Mouse (Mus musculus) hindbrain, embryonic 11.5 days (tissue): Measurements from ENCODE around the gene Gcsh. TPM values are rescaled to one million over a fixed set of nuclear protein-coding genes. Genes with fewer than 3 reads are reported as not detected.

Source experiments
- ATAC-seq: fragments of 200-750 bp; cut with Nextera tagmentation; 2 replicates; pipeline ENCODE4 v1.8.0; 2017; ENCODE audit warnings: mild to moderate bottlenecking, moderate TSS enrichment, moderate library complexity; ENCODE audit not compliant: low FRiP score
- DNase-seq: peaks from one replicate; pipeline ENCODE4 v3.0.0-alpha.2; 2015; ENCODE audit warnings: low spot score
- H3K27ac ChIP-seq: fragments of 300-500 bp; sonication (generic); 2 replicates; pipeline ENCODE4 v1.5.1; 2014; ENCODE audit warnings: mild to moderate bottlenecking, low read depth, low read length
- H3K27me3 ChIP-seq: fragments of 300-500 bp; sonication (generic); 2 replicates; pipeline ENCODE4 v1.6.1; 2014; ENCODE audit warnings: mild to moderate bottlenecking, low read length, moderate library complexity, mixed read lengths; ENCODE audit not compliant: control insufficient read depth, insufficient read depth
- H3K36me3 ChIP-seq: fragments of 300-500 bp; sonication (generic); 2 replicates; pipeline ENCODE4 v1.6.1; 2014; ENCODE audit warnings: mild to moderate bottlenecking, low read length, moderate library complexity, mixed read lengths; ENCODE audit not compliant: control insufficient read depth, insufficient read depth
- H3K4me1 ChIP-seq: fragments of 300-500 bp; sonication (generic); replicated peaks from 2 replicates; pipeline ENCODE4 v1.6.1; 2014; ENCODE audit warnings: low read length, mixed read lengths; ENCODE audit not compliant: control insufficient read depth, insufficient read depth
- H3K4me2 ChIP-seq: fragments of 300-500 bp; sonication (generic); replicated peaks from 2 replicates; pipeline ENCODE4 v1.6.1; 2014; ENCODE audit warnings: mild to moderate bottlenecking, low read depth, low read length
- H3K4me3 ChIP-seq: fragments of 300-500 bp; sonication (generic); 2 replicates; pipeline ENCODE4 v1.5.1; 2014; ENCODE audit warnings: low read depth, low read length
- H3K9ac ChIP-seq: fragments of 300-500 bp; sonication (generic); 2 replicates; pipeline ENCODE4 v1.6.1; 2014; ENCODE audit warnings: low read depth, low read length
- H3K9me3 ChIP-seq: fragments of 300-500 bp; sonication (generic); 2 replicates; pipeline ENCODE4 v1.6.1; 2016; ENCODE audit warnings: low read length; ENCODE audit not compliant: control insufficient read depth
- WGBS: fragments of 180-500 bp; shearing (Covaris S2); extraction: QIAGEN DNeasy Blood & Tissue Kit; methylation state at CpG from one replicate; pipeline ENCODE4 v1.1.7; 2014; 5-methylcytosine and 5-hydroxymethylcytosine counted together
- polyA plus RNA-seq: library from polyadenylated mRNA; unstranded; fragments of >200 nt; fragmentation: Nextera tagmentation; extraction: Ambion mirVana; gene quantifications from 2 replicates; pipeline ENCODE4 v1.2.1, GENCODE M21; 2014

Gcsh gene
- polyA plus RNA-seq, 1 experiment from 2014 or later, result 149 TPM

DNA sequence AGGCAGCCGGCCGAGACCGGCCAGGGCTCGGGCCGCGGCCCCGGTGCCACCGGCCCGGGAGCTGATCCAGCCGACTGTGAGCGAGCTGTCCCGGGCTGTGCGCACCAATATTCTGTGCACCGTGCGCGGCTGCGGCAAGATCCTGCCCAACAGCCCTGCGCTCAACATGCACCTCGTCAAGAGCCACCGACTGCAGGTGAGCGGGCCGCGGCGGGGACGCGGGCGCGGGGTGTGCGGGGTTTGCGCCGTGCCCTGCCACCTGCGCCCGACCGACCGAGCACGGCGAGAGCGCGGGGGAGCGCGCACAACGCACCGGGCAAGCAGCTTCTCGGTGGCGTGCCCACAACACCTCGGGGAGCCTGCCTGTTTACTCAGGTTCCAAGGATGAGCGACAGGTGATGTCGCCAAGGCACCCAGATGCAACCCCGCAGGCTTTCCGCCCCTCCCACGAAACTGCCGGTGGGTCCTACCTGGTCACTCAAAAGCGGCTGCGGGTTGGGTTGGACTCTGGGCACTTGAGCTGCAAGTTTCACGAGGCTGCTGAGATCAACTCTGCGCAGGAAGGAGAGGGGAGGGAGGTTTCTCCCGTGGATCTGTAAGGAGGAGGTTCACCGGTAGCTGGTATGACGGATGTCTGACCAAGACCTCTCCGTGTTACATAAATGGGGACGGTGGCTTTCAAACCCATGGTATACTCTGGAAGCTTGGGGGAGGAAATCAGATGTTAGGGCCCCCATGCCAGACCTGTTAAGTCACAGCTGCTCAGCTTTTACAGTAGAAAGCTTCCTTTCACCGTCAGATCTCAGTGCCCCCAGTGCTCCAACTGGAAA lies 49.6 kb downstream of the Gcsh start:
- Histone ChIP-seq H3K27ac (no peak overlapping the region), H3K4me3 (peak overlapping the region; percentile 98), H3K4me1 (no peaks in the 10 kb centered on the region; the same call in 1 of the 2 replicates), H3K9ac (peak overlapping the region; percentile 86), H3K4me2 (peak overlapping the region; percentile 94), H3K36me3 (no peaks in the 10 kb centered on the region), H3K27me3 (no peaks in the 10 kb centered on the region), H3K9me3 (no peaks in the 10 kb centered on the region)
- WGBS, result 1% methylated on average over 53 of the region's 62 CpGs
- peak; percentile 85 for ATAC-seq
- peak; percentile 41 for DNase-seq

DNA sequence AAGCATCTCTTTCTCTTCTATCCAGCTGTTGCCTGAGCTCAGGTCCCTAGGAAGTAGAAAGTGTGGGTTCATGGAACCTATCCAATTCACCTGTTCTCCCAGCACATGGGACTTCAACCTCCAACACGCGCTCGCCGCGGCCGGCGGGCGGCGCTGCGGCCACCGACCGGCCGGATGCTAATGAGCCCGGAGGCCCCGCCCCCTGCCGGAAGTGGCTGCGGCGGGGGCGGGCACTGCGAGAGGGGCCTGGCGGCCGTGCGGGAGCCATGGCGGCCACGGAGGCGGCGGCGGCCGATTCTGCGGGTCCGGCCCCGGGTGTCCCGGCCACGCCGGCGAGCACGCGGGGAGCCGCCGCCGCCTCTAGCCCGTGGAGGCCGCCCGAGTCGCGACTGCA lies 50.2 kb downstream of the Gcsh start, which contains the start of gene Atmin:
Gene Atmin, plus strand, starts transcription at position 233 of the 394 bp plus-strand sequence.
- no peaks in the 10 kb centered on the region for H3K36me3 ChIP-seq
- H3K27me3 ChIP-seq, result no peaks in the 10 kb centered on the region
- H3K4me3 ChIP-seq, result peak within 1 kb of the TSS; percentile 98
- no peaks in the 10 kb centered on the region; the same call in 1 of the 2 replicates for H3K4me1 ChIP-seq
- DNase-seq (peak; percentile 96), ATAC-seq (peak; percentile 88)
- H3K9me3 ChIP-seq, result no peaks in the 10 kb centered on the region
- under 1% methylated on average over 30 of the region's 46 CpGs for WGBS
- no peak within 1 kb of the TSS for H3K27ac ChIP-seq
- peak within 1 kb of the TSS; percentile 86 for H3K9ac ChIP-seq
- H3K4me2 ChIP-seq, result peak within 1 kb of the TSS; percentile 94

DNA sequence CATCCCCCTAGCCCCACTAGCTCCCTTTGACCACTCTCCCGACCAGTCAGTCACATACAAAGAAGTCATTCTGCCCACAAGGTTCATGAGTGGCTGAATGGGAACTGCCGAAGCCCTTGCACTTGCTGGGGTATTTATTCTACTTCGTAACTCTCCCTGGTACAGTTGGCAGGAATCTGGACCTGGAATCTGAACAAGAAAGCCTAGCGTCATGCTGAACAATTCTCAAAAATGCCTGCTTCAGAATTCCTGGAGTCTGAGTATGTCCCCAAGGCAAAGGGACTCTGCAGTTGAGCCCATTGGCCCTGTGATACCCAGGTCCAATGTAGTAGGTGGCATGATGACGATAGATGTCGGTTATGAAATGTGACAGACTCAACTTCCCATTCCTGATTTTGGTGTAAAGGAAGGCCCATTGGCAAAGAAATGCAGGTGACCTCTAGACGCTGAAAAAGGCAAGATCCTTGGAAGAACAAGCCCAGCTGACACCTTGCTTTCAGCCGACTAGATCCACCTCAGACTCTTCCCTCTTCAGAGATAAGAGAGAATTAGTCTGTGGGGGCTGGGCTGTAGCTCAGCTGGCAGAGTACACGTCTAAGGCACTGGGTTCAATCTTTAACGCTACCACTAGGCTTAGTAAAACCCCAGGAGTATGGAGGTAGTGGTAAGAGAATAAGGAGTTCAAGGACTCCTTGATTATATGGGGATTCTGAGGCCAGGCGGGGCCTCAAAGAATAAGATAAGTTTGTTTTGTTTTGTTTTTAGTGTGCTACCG lies 50.9 kb downstream of the Gcsh start:
- Histone ChIP-seq H3K4me2 (no peak overlapping the region), H3K4me3 (no peak overlapping the region), H3K36me3 (no peaks in the 10 kb centered on the region), H3K27ac (no peak overlapping the region), H3K9me3 (no peaks in the 10 kb centered on the region), H3K4me1 (no peaks in the 10 kb centered on the region; the same call in 1 of the 2 replicates), H3K27me3 (no peaks in the 10 kb centered on the region), H3K9ac (no peak overlapping the region)
- DNase-seq (no peak), ATAC-seq (no peak)
- 81% methylated on average over 12 of the region's 12 CpGs for WGBS

DNA sequence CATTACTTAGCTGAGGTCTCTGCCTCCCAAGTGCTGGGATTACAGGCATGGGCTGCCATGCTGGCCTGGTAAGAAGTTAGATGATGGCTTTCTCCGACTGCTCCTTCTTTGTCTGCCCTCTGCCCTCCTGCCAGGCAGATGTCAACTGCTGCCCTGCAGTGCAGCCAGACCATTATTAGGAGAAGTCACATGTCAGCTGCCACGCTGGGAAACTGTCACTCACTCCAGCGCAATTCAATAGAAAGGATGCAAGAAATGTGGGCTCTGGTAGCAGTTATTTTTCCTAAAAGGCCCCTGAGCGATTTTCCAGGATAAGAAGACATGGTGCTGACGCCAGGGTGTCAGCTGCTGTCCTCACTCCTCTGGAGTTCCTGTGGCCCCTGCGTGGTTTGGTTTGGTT lies 57.8 kb downstream of the Gcsh start:
- no peaks in the 10 kb centered on the region for H3K4me1 ChIP-seq
- 44% methylated on average over 6 of the region's 6 CpGs for WGBS

DNA sequence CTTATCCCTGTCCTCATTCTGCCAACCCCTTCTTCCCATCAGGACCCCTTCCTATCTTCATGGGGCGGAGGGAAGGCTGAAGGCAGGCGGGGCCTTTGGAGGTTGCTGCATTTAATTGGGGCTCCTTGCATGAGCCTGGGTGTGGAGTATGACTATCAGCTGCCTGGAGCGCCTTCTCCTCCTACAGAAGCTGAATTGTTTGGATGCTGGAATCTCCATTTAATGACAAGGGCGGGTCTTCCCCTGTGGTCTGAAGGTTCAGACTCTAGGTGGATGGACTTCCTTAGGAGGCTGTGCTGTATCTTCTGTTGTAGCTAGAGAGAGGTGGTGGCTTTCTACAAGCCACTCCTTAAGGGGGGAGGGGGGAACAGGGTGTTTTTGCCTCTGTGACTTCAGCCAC lies 58.4 kb downstream of the Gcsh start:
- Histone ChIP-seq H3K4me3 (no peak overlapping the region), H3K9me3 (no peaks in the 10 kb centered on the region), H3K4me1 (no peaks in the 10 kb centered on the region), H3K9ac (no peak overlapping the region), H3K4me2 (no peak overlapping the region), H3K27me3 (no peaks in the 10 kb centered on the region), H3K36me3 (peaks cover 6% of the 10 kb centered on the region; the same call in 1 of the 2 replicates), H3K27ac (no peak overlapping the region)
- ATAC-seq (no peak), DNase-seq (no peak)
- WGBS, result 94% methylated on average over 4 of the region's 4 CpGs

More for the DNA sequence above, 57.8 kb downstream of the Gcsh start:
- H3K27ac ChIP-seq, result no peak overlapping the region
- no peaks in the 10 kb centered on the region for H3K9me3 ChIP-seq
- ATAC-seq (no peak), DNase-seq (peak; percentile 15)
- H3K4me2 ChIP-seq, result no peak overlapping the region
- peaks cover 6% of the 10 kb centered on the region; the same call in 1 of the 2 replicates for H3K36me3 ChIP-seq
- no peak overlapping the region for H3K9ac ChIP-seq
- H3K27me3 ChIP-seq, result no peaks in the 10 kb centered on the region
- no peak overlapping the region for H3K4me3 ChIP-seq

Other genes starting within 250 kb of the Gcsh start
- 68.6 and 73.8 TPM in 2 replicates for gene Cmc2, start 72.1 kb downstream of the Gcsh start, polyA plus RNA-seq
- 45.8 and 49.2 TPM in 2 replicates for gene Cenpn, start 71.8 kb downstream of the Gcsh start, polyA plus RNA-seq
- 15.8 and 18.3 TPM in 2 replicates for gene Atmin, start 50.1 kb downstream of the Gcsh start, polyA plus RNA-seq
- gene 1700030J22Rik, start 14.6 kb downstream of the Gcsh start, polyA plus RNA-seq, result 2.2 and 4.1 TPM in 2 replicates
- gene Pkd1l2, start 88.9 kb upstream of the Gcsh start, polyA plus RNA-seq, result not detected in 2 replicates
- gene Bco1, start 102.3 kb upstream of the Gcsh start, polyA plus RNA-seq, result 0.25 and 0.45 TPM in 2 replicates
- gene Gan, start 164.6 kb upstream of the Gcsh start, polyA plus RNA-seq, result 2.9 and 3.2 TPM in 2 replicates